Mouse (Mus musculus) bone marrow macrophage, adult 2 months (primary cell): ENCODE results near the gene Inmt.

Experiments used
- CTCF ChIP-seq: IDR thresholded peaks from 2 replicates; pipeline ENCODE4 v1.5.1; 2012; ENCODE audit warnings: low read depth, mild to moderate bottlenecking, low read length, moderate library complexity
- POLR2A ChIP-seq: IDR thresholded peaks from 2 replicates; pipeline ENCODE4 v1.6.1; 2012; ENCODE audit warnings: mild to moderate bottlenecking, low read depth, low read length, borderline replicate concordance

GRCm38 (mm10) chr6:55146138-55146537 is 28.7 kb downstream of the Inmt start:
- TF ChIP-seq CTCF, result no peak
- no peak for TF ChIP-seq POLR2A
